Mouse (Mus musculus) right cerebral cortex, adult 18-20 months (tissue): Measurements from ENCODE around the gene D930020B18Rik.

Experiments
- DNase-seq: peaks from one replicate; pipeline ENCODE4 v3.0.0; 2022; ENCODE audit warnings: mixed read lengths

D930020B18Rik gene

GRCm38 (mm10) chr10:121640150-121640930 is 1.0 kb upstream of the D930020B18Rik start:
- DNase-seq, result peak; percentile 32

GRCm38 (mm10) chr10:121640944-121641271 is 480 bp upstream of the D930020B18Rik start:
- no peak for DNase-seq

GRCm38 (mm10) chr10:121642054-121642947 is 913 bp downstream of the D930020B18Rik start:
- no peak for DNase-seq

GRCm38 (mm10) chr10:121646294-121646693 is 4.9 kb downstream of the D930020B18Rik start:
- no peak for DNase-seq

GRCm38 (mm10) chr10:121653079-121653478 is 11.7 kb downstream of the D930020B18Rik start:
- DNase-seq, result no peak

GRCm38 (mm10) chr10:121655907-121656306 is 14.5 kb downstream of the D930020B18Rik start:
- no peak for DNase-seq

GRCm38 (mm10) chr10:121662711-121663110 is 21.3 kb downstream of the D930020B18Rik start:
- DNase-seq, result no peak

GRCm38 (mm10) chr10:121663599-121663998 is 22.2 kb downstream of the D930020B18Rik start:
- no peak for DNase-seq

- no peak for DNase-seq
Observed at GRCm38 (mm10) chr10:121665631-121666145, 24.3 kb downstream of the D930020B18Rik start.

GRCm38 (mm10) chr10:121669103-121669502 is 27.7 kb downstream of the D930020B18Rik start:
- no peak for DNase-seq

GRCm38 (mm10) chr10:121677019-121677418 is 35.6 kb downstream of the D930020B18Rik start:
- DNase-seq, result no peak

- DNase-seq, result no peak
Observed at GRCm38 (mm10) chr10:121680902-121681301, 39.5 kb downstream of the D930020B18Rik start.

- no peak for DNase-seq
Observed at GRCm38 (mm10) chr10:121682539-121682938, 41.2 kb downstream of the D930020B18Rik start.

- no peak for DNase-seq
Observed at GRCm38 (mm10) chr10:121686153-121686660, 44.8 kb downstream of the D930020B18Rik start.

GRCm38 (mm10) chr10:121687511-121687910 is 46.1 kb downstream of the D930020B18Rik start:
- DNase-seq, result no peak

- peak; percentile 74 for DNase-seq
Observed at GRCm38 (mm10) chr10:121689591-121690314, 48.4 kb downstream of the D930020B18Rik start.

- no peak for DNase-seq
Observed at GRCm38 (mm10) chr10:121692944-121693579, 51.7 kb downstream of the D930020B18Rik start.

GRCm38 (mm10) chr10:121694567-121694966 is 53.2 kb downstream of the D930020B18Rik start:
- no peak for DNase-seq

- DNase-seq, result peak; percentile 30
Observed at GRCm38 (mm10) chr10:121701296-121702248, 60.2 kb downstream of the D930020B18Rik start.

- no peak for DNase-seq
Observed at GRCm38 (mm10) chr10:121703619-121704018, 62.2 kb downstream of the D930020B18Rik start.

GRCm38 (mm10) chr10:121704871-121705270 is 63.5 kb downstream of the D930020B18Rik start:
- no peak for DNase-seq
